Mouse (Mus musculus) embryo, embryonic 11.5 days (tissue): ENCODE measurements around the gene Gm29666.
A peak's percentile ranks its signal among the peaks of the same experiment; 100 is the strongest.

Source experiments
- DNase-seq: peaks from one replicate; pipeline ENCODE4 v3.0.0-alpha.2; 2012; ENCODE audit warnings: low read depth, low spot score

Gene Gm29666

DNA sequence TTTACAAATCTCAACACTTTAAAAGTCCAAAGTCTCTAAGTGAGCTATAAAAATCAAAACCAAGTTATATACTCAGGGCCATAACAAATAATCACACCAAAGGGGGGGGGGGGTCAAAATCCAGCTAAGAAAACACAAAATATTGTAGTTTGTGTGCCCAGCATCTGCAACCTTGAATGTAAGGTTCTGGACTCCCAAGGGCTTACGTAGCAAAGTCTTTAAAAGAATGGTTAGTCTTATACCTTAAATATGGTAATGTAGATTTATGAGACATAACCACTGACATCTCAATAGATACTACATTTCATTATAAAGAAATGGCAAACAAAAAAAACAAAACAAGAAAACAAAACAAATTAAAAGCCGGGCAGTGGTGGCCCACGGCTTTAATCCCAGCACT lies at the start of gene Gm29666:
Gene Gm29666 (minus strand): TSS at position 101 of the 400 bp plus-strand sequence.
- DNase-seq, result no peak

DNA sequence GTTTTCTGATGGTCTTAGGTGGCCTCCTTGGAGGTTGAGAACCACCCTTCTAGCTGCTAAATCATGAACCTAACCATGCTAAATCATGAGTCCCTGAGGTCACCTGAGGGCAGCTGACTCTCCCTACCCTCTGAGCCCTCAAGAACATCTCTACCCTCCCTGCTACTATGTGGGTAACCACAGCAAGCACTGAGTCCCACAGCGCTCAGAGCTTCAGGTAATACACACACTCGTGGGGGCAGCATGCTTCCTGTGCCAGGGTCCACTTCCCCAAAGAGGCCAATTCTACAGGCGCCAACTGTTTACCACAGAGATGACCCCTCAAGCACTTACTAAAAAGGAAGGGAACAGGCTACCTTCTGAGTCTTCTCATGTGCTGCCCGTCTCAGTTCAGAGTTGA lies 48.7 kb upstream of the Gm29666 start:
- no peak for DNase-seq

DNA sequence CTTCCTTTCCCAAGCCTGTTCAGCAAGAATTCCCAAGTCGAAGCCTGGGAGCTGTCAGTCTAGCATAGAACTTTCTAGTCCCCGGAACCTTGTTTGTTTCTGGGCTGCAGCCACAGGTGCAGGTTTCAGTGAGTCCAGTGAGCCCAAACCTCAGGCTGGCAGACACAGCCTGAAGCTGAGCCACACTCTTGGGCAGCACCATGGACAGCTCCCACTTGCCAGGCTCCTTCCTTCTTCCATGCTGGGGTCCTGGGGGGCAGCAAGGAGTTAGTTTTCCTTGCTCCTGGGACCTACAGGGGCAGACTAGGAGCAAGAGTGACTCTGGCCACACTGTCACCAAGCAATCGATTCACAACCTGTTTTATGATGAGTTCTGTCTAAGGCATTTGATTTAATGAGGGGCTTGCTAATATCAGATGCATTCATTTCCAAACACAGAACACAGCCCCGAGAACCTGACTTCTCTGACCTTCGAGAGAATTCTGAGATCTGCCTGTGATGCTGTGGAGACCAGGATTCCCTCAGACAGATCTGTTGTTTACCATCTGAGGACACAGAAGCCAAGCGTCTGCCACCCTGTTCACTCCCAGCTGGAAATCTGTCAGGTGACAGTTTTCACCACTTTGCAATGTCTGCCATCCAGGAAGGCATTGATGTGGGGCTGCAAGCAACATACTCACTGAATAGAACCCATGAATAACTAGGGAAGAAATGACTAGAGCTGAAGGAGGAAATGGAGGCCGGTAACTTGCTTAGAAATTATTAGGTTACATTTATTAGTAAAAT lies 45.9 kb upstream of the Gm29666 start:
- DNase-seq, result peak; percentile 52

DNA sequence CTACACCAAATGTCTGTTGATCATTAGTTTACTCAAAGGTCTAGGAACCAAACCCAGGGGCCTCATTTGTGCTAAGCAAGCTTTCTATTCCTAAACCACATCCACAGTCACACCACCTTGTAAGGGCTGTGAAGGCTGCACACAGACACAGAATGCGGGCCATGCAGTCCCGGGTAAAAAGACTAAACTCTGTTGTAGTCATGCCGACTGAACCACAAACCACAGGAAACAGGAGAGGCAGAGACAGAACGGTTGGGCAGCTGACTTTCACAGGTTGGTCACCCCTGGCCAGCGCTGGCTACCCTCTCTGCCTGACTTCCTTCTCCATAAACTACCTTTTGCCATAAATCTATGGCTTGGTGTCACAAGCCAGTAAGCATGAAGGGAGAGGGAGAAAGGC lies 44.9 kb upstream of the Gm29666 start:
- DNase-seq, result no peak

DNA sequence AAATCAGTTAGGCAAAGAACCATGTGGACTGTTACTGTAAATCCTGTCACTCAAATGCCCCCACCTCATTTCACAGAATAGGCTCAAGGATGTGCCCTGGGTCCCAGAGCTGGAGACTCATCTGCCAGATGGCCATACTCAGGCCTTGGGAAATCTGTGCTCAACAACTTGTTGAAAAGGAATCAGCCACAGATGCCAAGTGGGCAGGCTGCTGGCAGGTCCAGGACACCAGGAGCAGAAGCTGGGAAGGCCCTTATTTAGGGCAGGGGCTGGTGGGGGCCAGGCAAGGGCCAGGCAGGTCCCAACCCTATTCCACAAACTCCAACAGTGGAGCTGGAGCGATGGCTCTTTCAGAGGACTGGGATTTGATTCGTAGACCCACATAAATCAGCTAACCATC lies 42.7 kb upstream of the Gm29666 start:
- DNase-seq, result no peak

DNA sequence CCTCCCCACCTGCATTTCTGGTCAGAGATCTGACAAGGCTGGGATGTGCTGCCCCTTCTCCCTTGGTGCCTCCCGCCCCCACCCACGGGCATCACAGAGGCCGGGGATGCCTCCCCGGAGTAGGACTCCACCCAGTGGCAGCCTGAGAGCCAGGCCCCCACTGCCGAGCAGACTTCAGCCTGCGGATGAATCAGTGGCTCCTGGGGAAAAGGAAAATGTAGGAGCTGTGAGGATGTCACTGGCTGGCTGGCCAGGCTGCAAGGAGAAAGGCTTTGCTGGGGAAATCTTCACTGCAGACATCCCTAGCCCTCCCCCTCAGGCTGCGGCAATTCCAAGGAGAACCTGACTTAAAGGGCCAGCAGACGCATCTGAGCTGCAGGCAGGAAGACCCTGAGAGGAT lies 40.9 kb upstream of the Gm29666 start:
- DNase-seq, result no peak

DNA sequence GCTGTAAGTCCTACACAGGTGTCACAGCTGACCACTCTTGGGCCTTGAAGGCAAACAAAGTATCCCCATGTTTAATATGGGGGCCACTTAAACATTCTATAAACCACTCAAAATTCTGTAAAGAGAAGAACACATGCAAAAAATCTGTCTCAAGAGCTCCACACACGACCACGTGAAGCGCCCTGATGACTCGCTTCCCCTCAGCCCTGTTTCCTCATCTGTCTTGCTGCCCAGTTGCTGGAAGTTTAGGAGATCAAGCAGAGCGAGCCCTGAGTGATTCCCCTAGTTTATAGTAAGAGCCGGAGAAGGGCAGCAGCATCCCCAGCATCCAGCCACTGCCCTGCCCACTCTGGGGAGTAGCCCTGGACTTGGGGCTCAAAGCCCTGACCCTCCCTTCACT lies 40.1 kb upstream of the Gm29666 start:
- no peak for DNase-seq

DNA sequence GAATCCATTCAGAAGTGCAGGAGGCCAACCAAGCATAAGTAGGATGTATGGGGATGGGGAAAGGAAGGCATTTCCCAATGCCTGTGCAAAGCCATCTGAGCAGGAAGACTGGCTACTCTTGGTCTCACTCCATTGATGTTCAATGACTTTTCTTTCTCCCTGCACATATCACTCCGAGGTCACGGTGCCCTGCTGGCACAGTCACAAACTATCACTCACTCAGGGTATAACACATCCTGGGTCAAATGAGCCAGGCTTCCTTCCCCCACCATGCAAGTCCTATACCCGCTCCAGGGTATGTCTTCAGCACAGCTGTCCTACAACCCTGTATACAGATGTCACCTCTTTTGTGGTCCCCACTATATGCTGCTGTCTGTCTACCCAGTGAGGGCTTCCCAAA lies 38.5 kb upstream of the Gm29666 start:
- no peak for DNase-seq

DNA sequence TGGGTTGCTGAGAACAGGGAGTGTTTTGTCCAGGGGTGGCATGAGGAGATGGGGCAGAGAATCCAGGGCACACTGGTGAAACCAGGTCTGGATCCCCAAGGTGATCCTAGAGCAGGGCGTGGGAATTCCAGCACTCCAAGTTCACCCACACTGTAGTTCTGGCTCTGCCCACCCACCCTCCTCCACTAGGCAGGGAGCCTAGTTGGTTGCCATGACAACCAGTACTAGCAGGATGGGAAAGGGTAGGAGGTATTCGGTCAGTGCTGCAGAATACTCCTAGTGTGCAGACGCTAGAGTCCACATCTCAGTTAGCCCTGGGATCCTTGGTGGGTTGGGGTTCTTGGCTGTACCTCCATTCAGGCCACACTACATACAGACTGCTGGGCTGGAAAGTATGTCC lies 38.0 kb upstream of the Gm29666 start:
- no peak for DNase-seq

DNA sequence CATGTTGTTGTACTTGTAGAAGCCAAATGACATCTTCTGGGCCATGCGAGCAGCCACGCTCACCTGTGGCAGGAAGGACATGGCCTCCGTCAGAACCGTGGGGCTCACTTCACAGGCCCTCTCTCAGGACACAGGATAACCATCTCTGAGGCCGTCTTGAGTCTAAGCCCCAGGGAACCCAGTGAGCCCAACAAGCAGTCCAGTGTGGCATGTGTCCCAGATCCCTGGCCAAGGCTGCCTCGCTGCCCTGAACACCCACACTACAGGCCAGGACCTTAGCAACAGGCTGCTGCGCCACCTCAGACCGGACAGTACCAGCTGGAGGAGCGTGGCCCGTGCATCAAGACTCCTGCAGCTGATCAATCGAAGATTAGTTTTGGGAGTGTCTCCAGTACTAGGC lies 33.4 kb upstream of the Gm29666 start:
- no peak for DNase-seq

DNA sequence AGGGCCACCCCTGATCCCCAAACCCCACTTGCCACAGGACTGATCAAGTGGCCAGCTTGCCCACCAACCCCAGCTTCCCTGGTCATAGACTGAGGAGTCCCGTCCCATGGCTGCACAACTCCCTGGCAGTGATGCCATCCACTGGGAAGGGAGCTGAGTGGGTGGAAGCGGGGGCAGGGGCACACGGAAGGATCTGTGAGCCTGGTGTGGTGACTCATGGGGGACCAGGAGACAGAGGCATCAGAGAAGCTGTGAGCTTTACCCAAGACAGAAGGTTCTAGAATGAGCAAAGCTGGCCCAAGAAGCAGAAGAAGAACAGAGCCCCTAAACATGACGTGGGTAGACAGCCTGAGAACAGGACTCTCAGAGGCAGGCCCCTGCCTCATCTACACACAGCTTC lies 30.2 kb upstream of the Gm29666 start:
- no peak for DNase-seq

DNA sequence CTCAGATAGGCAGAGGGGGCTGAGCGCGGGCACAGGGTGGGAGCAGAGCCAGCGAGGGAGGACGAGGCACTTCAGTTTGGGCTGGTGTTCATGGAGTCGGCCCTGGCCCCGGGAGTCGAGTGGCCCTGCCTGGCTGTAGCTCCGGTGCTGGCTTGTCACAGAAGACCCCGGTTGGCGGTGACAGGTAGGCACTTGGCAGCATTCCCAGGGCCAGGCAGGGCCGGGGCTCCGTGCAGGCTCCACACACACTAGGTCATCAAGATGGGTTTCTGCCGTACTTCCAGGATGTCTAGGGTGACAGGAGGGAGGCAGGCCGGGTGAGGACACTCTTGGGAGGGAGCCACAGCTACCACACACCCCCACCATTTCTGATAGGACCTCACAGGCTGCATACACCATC lies 29.2 kb upstream of the Gm29666 start:
- no peak for DNase-seq

DNA sequence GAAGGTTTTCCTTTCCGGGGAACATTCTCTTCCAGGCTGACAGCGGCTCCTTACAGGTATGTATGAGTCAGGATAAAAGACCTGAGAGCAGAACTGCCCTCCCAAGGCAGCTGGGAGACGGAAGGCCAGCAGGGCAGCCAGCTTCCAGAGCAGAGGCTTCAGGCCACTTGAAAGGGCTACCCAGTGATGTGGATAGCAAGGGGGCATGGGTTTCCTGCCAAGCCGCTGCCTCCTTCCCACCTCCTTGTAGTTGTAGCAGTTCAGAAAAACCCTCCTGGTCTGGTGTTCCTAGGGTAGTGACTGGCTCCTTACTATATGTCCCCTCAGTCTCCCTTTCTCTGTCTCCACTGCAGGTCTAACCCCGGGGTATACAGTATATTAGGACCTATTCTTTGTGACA lies 24.5 kb upstream of the Gm29666 start:
- no peak for DNase-seq

DNA sequence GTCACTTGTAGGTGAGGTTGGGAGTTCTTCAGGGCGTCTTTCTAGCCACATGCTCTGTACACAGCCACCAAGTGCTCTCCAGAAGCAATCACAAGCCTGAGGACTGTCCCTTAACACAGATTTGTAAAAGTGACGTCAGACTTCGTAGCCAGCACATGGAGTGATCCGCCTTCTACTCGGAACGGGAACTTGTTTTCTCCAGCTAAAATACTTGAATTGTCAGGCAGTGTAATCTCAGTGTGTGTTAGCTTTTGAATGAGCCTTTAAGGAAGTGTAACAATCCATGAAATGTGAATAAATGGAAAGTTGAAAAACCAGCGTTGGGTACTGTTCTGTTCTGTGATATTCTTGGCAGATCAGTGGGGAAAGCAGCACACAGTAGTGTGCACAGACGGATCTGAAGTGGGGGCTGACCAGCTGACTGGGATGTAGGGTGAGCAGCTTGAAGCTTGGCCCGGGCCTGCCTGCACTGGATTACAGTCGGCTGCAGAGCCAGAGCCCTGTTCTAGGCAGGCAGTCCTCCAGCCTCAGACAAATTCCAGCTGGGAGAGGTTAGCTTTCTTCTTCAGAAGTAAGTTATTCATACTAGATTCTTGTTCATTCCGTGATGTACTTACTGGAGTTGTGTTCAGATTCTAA lies 22.9 kb upstream of the Gm29666 start:
- no peak for DNase-seq

DNA sequence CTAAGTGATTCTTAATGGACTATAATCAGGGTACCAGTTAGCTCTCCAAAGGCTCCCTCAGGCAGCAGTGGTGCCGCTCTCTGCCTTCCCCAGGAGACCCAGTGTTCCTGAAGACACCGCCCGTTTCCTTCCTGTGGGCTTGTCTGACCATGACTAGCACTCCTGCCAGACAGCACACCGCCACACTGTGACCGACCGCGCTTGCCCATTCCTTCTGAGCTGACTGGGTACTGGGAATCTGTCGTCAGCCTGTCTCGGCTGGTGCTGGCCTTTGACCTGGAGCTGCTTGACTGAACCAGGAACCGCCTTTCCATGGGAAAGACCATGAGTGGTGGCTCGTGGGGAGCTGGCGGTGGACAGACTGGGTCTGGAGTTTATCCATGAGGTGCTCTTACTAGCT lies 20.3 kb upstream of the Gm29666 start:
- DNase-seq, result no peak

DNA sequence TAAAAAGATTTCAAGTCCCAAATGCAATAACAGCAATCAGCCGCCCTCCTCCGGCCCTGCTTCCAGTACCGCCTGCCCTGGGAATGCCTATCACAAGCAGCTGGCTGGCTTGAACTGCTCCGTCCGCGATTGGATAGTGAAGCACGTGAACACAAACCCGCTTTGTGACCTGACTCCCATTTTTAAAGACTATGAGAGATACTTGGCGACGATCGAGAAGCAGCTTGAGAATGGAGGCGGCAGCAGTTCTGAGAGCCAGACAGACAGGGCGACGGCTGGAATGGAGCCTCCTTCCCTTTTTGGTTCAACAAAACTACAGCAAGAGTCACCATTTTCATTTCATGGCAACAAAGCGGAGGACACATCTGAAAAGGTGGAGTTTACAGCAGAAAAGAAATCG lies 15.1 kb upstream of the Gm29666 start:
- no peak for DNase-seq

DNA sequence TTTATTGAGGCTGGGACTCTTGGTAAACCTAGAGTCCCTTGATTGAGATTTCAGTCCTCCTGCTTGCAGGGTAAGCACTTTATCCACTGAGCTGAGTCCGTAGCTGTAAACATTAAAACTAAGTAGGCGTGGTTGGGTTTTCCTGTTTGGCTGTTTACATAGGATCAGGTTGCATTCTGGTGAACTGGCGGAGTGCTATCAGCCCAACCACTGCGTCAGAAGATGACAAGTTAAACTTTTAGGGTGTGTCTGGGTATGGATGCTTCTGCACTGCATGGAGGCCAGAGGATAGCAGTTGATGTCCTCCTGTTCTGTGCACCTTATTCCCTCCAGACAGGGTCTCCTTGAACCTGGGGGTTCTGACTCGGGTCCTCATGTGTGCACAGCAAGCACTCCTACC lies 12.5 kb upstream of the Gm29666 start:
- DNase-seq, result no peak

DNA sequence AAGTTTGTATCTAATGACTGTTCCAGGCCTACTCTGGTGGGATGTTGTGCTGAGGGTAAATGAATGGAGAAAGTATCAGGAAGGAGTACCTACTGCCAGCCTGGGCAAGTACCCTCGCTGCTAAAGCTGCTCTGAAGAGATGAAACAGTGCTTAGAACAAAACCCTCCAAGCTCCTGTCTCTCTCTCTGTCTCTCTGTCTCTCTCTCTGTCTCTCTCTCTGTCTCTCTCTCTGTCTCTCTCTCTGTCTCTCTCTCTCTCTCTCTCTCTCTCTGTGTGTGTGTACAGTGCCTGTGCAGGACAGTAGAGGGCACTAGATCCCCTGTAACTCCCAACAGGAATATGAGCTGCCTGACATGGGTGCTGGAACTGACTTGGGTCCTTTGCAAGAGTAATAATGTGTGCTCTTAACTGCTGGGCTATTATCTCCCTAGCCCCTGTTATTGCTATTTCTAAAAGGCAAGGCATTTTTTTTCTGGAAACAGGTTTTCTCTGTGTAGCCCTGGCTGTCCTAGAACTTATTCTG lies 5.7 kb upstream of the Gm29666 start:
- no peak for DNase-seq

DNA sequence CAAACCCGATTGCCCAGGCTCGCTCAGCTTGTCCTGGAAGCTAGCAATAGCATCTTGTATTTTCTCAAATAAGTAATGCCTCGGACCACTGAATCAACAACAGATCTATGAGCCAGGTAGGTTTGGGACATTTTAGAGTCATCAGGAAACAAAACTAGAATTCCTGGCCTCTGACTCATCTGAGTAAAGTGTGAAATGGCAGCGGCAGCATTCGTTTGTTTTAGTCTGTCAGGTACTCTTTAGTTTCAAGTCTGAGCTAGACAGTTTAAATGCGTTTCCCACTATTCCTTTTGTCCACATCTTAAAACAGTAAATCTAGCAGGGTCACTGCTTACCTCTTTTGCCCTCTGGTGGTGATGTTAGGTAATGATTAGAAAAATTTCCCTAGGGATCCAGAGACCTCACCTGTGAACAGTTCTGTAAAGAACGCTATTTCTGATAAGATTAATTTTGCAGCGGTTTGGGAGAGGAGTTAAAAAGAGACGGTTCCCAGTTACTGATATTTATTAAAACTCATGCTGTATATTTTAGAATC lies 5.0 kb upstream of the Gm29666 start:
- DNase-seq, result peak; percentile 34

DNA sequence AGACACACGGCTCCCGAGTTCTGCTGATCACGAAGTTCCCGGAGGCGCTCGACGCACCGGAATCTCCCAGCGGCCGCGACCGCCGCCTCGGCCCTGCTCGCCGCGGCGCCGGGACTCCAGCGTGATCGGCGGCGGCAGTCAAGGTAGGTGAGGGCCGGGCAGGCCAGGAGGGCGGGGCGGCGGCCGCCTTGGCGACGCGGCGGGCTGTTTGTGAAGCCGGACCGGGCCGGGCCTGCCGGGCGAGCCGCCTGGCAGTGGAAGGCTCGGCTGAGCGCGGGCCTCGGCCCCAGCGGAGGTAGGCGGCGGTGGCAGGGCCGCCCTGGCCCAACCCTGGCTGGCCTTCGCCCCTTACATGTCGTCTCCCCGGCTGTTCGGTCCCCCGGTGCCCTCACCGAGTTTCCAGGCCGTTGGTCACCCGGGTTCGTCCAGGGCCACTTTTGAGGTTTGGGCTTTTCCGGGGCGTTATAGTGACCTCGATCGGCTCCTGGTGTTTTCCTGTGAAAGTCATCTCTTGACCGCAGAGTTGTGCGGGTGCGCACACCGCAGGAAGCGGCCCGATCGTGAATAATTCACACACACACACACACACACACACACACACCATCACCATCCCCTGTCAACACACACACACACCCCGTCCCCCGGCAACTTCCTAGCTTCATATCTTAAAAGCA lies 3.8 kb upstream of the Gm29666 start:
- DNase-seq, result no peak

DNA sequence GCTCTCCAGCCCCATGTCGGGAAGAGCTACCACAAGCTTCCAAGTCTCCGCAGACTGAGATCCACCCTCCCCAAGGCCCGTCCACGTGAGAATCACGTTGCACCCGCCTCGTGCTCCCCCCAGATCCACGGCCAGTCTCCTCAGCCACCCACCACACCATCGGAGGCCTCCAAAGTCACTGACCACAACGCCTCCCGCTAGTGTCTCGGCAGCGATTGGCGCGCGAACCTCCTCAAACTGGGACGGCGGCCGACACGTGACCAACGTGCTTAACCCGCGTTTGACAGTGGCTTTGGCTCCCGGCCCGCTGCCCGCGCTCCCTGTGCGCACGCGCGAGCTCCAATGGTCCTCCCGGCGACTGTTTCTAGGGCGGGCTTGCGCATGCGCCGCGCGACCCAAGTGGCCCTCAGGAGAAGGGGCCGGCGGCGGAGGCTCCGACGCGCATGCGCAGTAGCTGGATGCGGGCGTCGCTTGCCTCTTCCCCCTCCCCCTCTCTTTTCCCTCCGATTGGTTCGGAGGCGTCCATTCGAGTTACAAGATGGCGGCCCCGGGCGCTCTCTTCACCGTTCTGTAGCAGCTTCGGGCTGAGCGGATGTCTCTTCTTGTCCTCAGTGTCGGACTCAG lies 3.2 kb upstream of the Gm29666 start, which contains the start of gene Nup50:
Gene Nup50 (plus strand): TSS at position 528 of the 624 bp plus-strand sequence.
- peak; percentile 99 for DNase-seq

DNA sequence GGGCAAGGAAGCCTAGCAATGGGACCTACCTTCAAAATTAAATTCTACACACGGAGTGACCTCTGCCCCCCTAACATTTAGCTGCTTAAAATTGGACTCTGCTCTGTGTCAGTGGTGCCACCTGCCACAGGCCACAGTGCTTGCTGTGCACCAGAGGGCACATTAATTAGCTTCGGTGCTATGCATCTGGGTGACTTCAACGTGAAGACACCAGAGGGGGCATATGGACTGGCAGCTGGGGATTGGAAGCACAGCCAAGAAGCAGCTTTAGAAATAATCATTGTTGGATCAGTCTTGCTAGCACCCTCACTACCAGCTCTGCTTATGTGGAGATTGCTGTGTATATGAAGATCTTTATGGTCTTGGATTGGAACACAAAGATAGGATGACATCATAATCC lies 6.6 kb downstream of the Gm29666 start:
- DNase-seq, result no peak
